Mouse (Mus musculus): ENCODE data around the gene Gm20458.

The Gm20458 gene

GRCm38 (mm10) chr2:164460745-164461551, at the start of gene Gm20458:
Gm20458 (plus strand) TSS chr2:164460967.
- peak; percentile 97 for DNase-seq (ENCODE audit: low read depth, low spot score)

- no peak for DNase-seq (ENCODE audit: low read depth, low spot score)
Measured at GRCm38 (mm10) chr2:164414167-164414566, 46.6 kb upstream of the Gm20458 start.

GRCm38 (mm10) chr2:164414581-164414980, 46.2 kb upstream of the Gm20458 start:
- DNase-seq (ENCODE audit: low read depth, low spot score), result no peak

GRCm38 (mm10) chr2:164417198-164417597, 43.6 kb upstream of the Gm20458 start:
- DNase-seq (ENCODE audit: low read depth, low spot score), result no peak

- DNase-seq (ENCODE audit: low read depth, low spot score), result no peak
Measured at GRCm38 (mm10) chr2:164418308-164418875, 42.4 kb upstream of the Gm20458 start.

- DNase-seq (ENCODE audit: low read depth, low spot score), result no peak
Measured at GRCm38 (mm10) chr2:164419489-164419888, 41.3 kb upstream of the Gm20458 start.

- DNase-seq (ENCODE audit: low read depth, low spot score), result no peak
Measured at GRCm38 (mm10) chr2:164421306-164421705, 39.5 kb upstream of the Gm20458 start.

GRCm38 (mm10) chr2:164421979-164422378, 38.8 kb upstream of the Gm20458 start:
- no peak for DNase-seq (ENCODE audit: low read depth, low spot score)

GRCm38 (mm10) chr2:164422675-164423393, 37.9 kb upstream of the Gm20458 start:
- DNase-seq (ENCODE audit: low read depth, low spot score), result no peak

- no peak for DNase-seq (ENCODE audit: low read depth, low spot score)
Measured at GRCm38 (mm10) chr2:164423464-164423863, 37.3 kb upstream of the Gm20458 start.

GRCm38 (mm10) chr2:164424406-164424805, 36.4 kb upstream of the Gm20458 start:
- DNase-seq (ENCODE audit: low read depth, low spot score), result no peak

GRCm38 (mm10) chr2:164425401-164425800, 35.4 kb upstream of the Gm20458 start:
- no peak for DNase-seq (ENCODE audit: low read depth, low spot score)

- DNase-seq (ENCODE audit: low read depth, low spot score), result no peak
Measured at GRCm38 (mm10) chr2:164426121-164426520, 34.6 kb upstream of the Gm20458 start.

- no peak for DNase-seq (ENCODE audit: low read depth, low spot score)
Measured at GRCm38 (mm10) chr2:164426952-164427351, 33.8 kb upstream of the Gm20458 start.

- DNase-seq (ENCODE audit: low read depth, low spot score), result no peak
Measured at GRCm38 (mm10) chr2:164428451-164428850, 32.3 kb upstream of the Gm20458 start.

- DNase-seq (ENCODE audit: low read depth, low spot score), result no peak
Measured at GRCm38 (mm10) chr2:164429881-164430615, 30.7 kb upstream of the Gm20458 start.

- DNase-seq (ENCODE audit: low read depth, low spot score), result no peak
Measured at GRCm38 (mm10) chr2:164430697-164431096, 30.1 kb upstream of the Gm20458 start.

GRCm38 (mm10) chr2:164431676-164432465, 28.9 kb upstream of the Gm20458 start:
- no peak for DNase-seq (ENCODE audit: low read depth, low spot score)

GRCm38 (mm10) chr2:164432541-164433191, 28.1 kb upstream of the Gm20458 start:
- no peak for DNase-seq (ENCODE audit: low read depth, low spot score)

- DNase-seq (ENCODE audit: low read depth, low spot score), result no peak
Measured at GRCm38 (mm10) chr2:164433278-164433895, 27.4 kb upstream of the Gm20458 start.
